Mouse (Mus musculus): ENCODE measurements around the gene Ak9. TPM values are rescaled to one million over a fixed set of nuclear protein-coding genes. Genes with fewer than 3 reads are reported as not detected.

Ak9 gene
- polyA plus RNA-seq, 1 experiment, result 0.22 TPM

- WGBS, result 87% methylated on average over 2 of the region's 2 CpGs
- Histone ChIP-seq H3K4me1 (ENCODE audit: control insufficient read depth, insufficient read depth, low read length) (no peaks in the 10 kb centered on the region; the same call in 1 of the 2 replicates), H3K27ac (ENCODE audit: control insufficient read depth, insufficient read depth, low read depth, low read length, poor library complexity) (no peak overlapping the region), H3K4me3 (replicated peaks; ENCODE audit: control insufficient read depth, low read depth, low read length) (no peak overlapping the region)
- TF ChIP-seq CTCF (IDR thresholded peaks at IDR 0.05; ENCODE audit: control insufficient read depth, insufficient read depth, low read length) (no peak), POLR2A (IDR thresholded peaks at IDR 0.05; ENCODE audit: borderline replicate concordance, control insufficient read depth, low read depth, low read length) (no peak)
Observed at GRCm38 (mm10) chr10:41280796-41281195, 23.0 kb upstream of the Ak9 start.

- H3K4me1 ChIP-seq (ENCODE audit: control insufficient read depth, insufficient read depth, low read length), result no peaks in the 10 kb centered on the region; the same call in 1 of the 2 replicates
- TF ChIP-seq POLR2A (IDR thresholded peaks at IDR 0.05; ENCODE audit: borderline replicate concordance, control insufficient read depth, low read depth, low read length) (no peak), CTCF (IDR thresholded peaks at IDR 0.05; ENCODE audit: control insufficient read depth, insufficient read depth, low read length) (no peak)
- no peak overlapping the region for H3K27ac ChIP-seq (ENCODE audit: control insufficient read depth, insufficient read depth, low read depth, low read length, poor library complexity)
- WGBS, result 79% methylated on average over 2 of the region's 2 CpGs
- no peak overlapping the region for H3K4me3 ChIP-seq (replicated peaks; ENCODE audit: control insufficient read depth, low read depth, low read length)
Observed at GRCm38 (mm10) chr10:41282086-41282485, 21.7 kb upstream of the Ak9 start.

- WGBS, result 90% methylated on average over 3 of the region's 3 CpGs
- no peak for TF ChIP-seq POLR2A (IDR thresholded peaks at IDR 0.05; ENCODE audit: borderline replicate concordance, control insufficient read depth, low read depth, low read length)
- TF ChIP-seq CTCF (IDR thresholded peaks at IDR 0.05; ENCODE audit: control insufficient read depth, insufficient read depth, low read length), result no peak
Observed at GRCm38 (mm10) chr10:41287618-41288017, 16.2 kb upstream of the Ak9 start.

GRCm38 (mm10) chr10:41288074-41288473 lies 15.7 kb upstream of the Ak9 start:
- 61% methylated on average over 1 of the region's 1 CpGs for WGBS
- TF ChIP-seq CTCF (IDR thresholded peaks at IDR 0.05; ENCODE audit: control insufficient read depth, insufficient read depth, low read length), result no peak
- no peak for TF ChIP-seq POLR2A (IDR thresholded peaks at IDR 0.05; ENCODE audit: borderline replicate concordance, control insufficient read depth, low read depth, low read length)
- H3K4me1 ChIP-seq (ENCODE audit: control insufficient read depth, insufficient read depth, low read length), result no peaks in the 10 kb centered on the region; the same call in none of the 2 replicates
- H3K4me3 ChIP-seq (replicated peaks; ENCODE audit: control insufficient read depth, low read depth, low read length), result no peak overlapping the region
- no peak overlapping the region for H3K27ac ChIP-seq (ENCODE audit: control insufficient read depth, insufficient read depth, low read depth, low read length, poor library complexity)

More at GRCm38 (mm10) chr10:41287618-41288017, 16.2 kb upstream of the Ak9 start:
- Histone ChIP-seq H3K4me1 (ENCODE audit: control insufficient read depth, insufficient read depth, low read length) (no peaks in the 10 kb centered on the region; the same call in none of the 2 replicates), H3K4me3 (replicated peaks; ENCODE audit: control insufficient read depth, low read depth, low read length) (no peak overlapping the region), H3K27ac (ENCODE audit: control insufficient read depth, insufficient read depth, low read depth, low read length, poor library complexity) (no peak overlapping the region)

- Histone ChIP-seq H3K27ac (ENCODE audit: control insufficient read depth, insufficient read depth, low read depth, low read length, poor library complexity) (no peak overlapping the region), H3K4me1 (ENCODE audit: control insufficient read depth, insufficient read depth, low read length) (no peaks in the 10 kb centered on the region; the same call in none of the 2 replicates), H3K4me3 (replicated peaks; ENCODE audit: control insufficient read depth, low read depth, low read length) (no peak overlapping the region)
- TF ChIP-seq CTCF (IDR thresholded peaks at IDR 0.05; ENCODE audit: control insufficient read depth, insufficient read depth, low read length) (peak; percentile 88), POLR2A (IDR thresholded peaks at IDR 0.05; ENCODE audit: borderline replicate concordance, control insufficient read depth, low read depth, low read length) (no peak)
- 41% methylated on average over 16 of the region's 16 CpGs for WGBS
Observed at GRCm38 (mm10) chr10:41288771-41289415, 14.9 kb upstream of the Ak9 start.

- Histone ChIP-seq H3K4me3 (replicated peaks; ENCODE audit: control insufficient read depth, low read depth, low read length) (no peak overlapping the region), H3K27ac (ENCODE audit: control insufficient read depth, insufficient read depth, low read depth, low read length, poor library complexity) (no peak overlapping the region), H3K4me1 (ENCODE audit: control insufficient read depth, insufficient read depth, low read length) (no peaks in the 10 kb centered on the region; the same call in 1 of the 2 replicates)
- WGBS, result 62% methylated on average over 2 of the region's 2 CpGs
- TF ChIP-seq POLR2A (IDR thresholded peaks at IDR 0.05; ENCODE audit: borderline replicate concordance, control insufficient read depth, low read depth, low read length) (no peak), CTCF (IDR thresholded peaks at IDR 0.05; ENCODE audit: control insufficient read depth, insufficient read depth, low read length) (no peak)
Observed at GRCm38 (mm10) chr10:41291021-41291420, 12.8 kb upstream of the Ak9 start.

GRCm38 (mm10) chr10:41293019-41293418 lies 10.8 kb upstream of the Ak9 start:
- Histone ChIP-seq H3K4me1 (ENCODE audit: control insufficient read depth, insufficient read depth, low read length) (no peaks in the 10 kb centered on the region; the same call in 1 of the 2 replicates), H3K4me3 (replicated peaks; ENCODE audit: control insufficient read depth, low read depth, low read length) (no peak overlapping the region), H3K27ac (ENCODE audit: control insufficient read depth, insufficient read depth, low read depth, low read length, poor library complexity) (no peak overlapping the region)
- TF ChIP-seq CTCF (IDR thresholded peaks at IDR 0.05; ENCODE audit: control insufficient read depth, insufficient read depth, low read length), result no peak
- no peak for TF ChIP-seq POLR2A (IDR thresholded peaks at IDR 0.05; ENCODE audit: borderline replicate concordance, control insufficient read depth, low read depth, low read length)
- 53% methylated on average over 7 of the region's 7 CpGs for whole genome bisulfite sequencing

- WGBS, result 94% methylated on average over 11 of the region's 11 CpGs
- TF ChIP-seq POLR2A (IDR thresholded peaks at IDR 0.05; ENCODE audit: borderline replicate concordance, control insufficient read depth, low read depth, low read length), result no peak
- no peak overlapping the region for H3K27ac ChIP-seq (ENCODE audit: control insufficient read depth, insufficient read depth, low read depth, low read length, poor library complexity)
- H3K4me3 ChIP-seq (replicated peaks; ENCODE audit: control insufficient read depth, low read depth, low read length), result no peak overlapping the region
- H3K4me1 ChIP-seq (ENCODE audit: control insufficient read depth, insufficient read depth, low read length), result no peaks in the 10 kb centered on the region
Observed at GRCm38 (mm10) chr10:41294734-41295133, 9.0 kb upstream of the Ak9 start.

Data from bone marrow, adult 2 months (tissue).